7 mouse cellular contexts compared by ENCODE assay signal in genomic region chr14:31387301-31387981, GRCm38 (mm10). TPM values are rescaled to one million over a fixed set of nuclear protein-coding genes. Genes with fewer than 3 reads are reported as not detected.
A peak's percentile ranks its signal among the peaks of the same experiment; 100 is the strongest.
DNase-seq lines count a peak whose midpoint lies in the region; ATAC-seq and TF ChIP-seq lines count a peak whose summit lies in the region.

No protein-coding gene starts in this region.

- TF ChIP-seq CTCF in hindbrain, postnatal 0 days (IDR thresholded peaks at IDR 0.05; ENCODE audit: low read depth): no peak

- peaks cover 8% of the 10 kb centered on the region for H3K36me3 ChIP-seq in kidney, embryonic 15.5 days
- H3K36me3 ChIP-seq in hindbrain, postnatal 0 days (ENCODE audit: insufficient read depth, low read length): no peaks in the 10 kb centered on the region
- no peaks in the 10 kb centered on the region; the same call in 1 of the 2 replicates for H3K36me3 ChIP-seq in forebrain, embryonic 12.5 days (replicated peaks)

- H3K27ac ChIP-seq in kidney, embryonic 15.5 days: no peak overlapping the region
- H3K27ac ChIP-seq in hindbrain, postnatal 0 days: 0 out of 2 replicates have a peak overlapping the region, but pooled peaks have one; percentile 8
- no peak overlapping the region for H3K27ac ChIP-seq in forebrain, embryonic 12.5 days

- no peak overlapping the region for H3K4me3 ChIP-seq in kidney, embryonic 15.5 days (replicated peaks)
- H3K4me3 ChIP-seq in hindbrain, postnatal 0 days (ENCODE audit: low read length): no peak overlapping the region
- no peak overlapping the region for H3K4me3 ChIP-seq in forebrain, embryonic 12.5 days (replicated peaks)

- DNase-seq in kidney, postnatal 10 days: peak; percentile 44
- peak; percentile 78 for DNase-seq in brain, adult 2 months (ENCODE audit: low read depth, low spot score)
- no peak for DNase-seq in hindbrain, postnatal 0 days (ENCODE audit: low spot score)
- no peak for DNase-seq in embryo, embryonic 9.5 days (ENCODE audit: extremely low spot score)

- WGBS in kidney, embryonic 15.5 days: 71% methylated on average over 11 of the region's 11 CpGs
- 54% methylated on average over 11 of the region's 11 CpGs for WGBS in hindbrain, postnatal 0 days
- 86% methylated on average over 11 of the region's 11 CpGs for WGBS in forebrain, embryonic 12.5 days

- no peak overlapping the region for H3K4me2 ChIP-seq in kidney, embryonic 15.5 days
- H3K4me2 ChIP-seq in hindbrain, postnatal 0 days (ENCODE audit: low read depth, low read length): no peak overlapping the region
- H3K4me2 ChIP-seq in forebrain, embryonic 12.5 days: no peak overlapping the region

- no peak for ATAC-seq in kidney, embryonic 15.5 days (replicated peaks; ENCODE audit: low FRiP score)
- peak; percentile 72 for ATAC-seq in CD4-positive, CD25-positive, alpha-beta regulatory T cell, adult 4 months
- no peak for ATAC-seq in hindbrain, postnatal 0 days
- no peak for ATAC-seq in forebrain, embryonic 12.5 days (ENCODE audit: low FRiP score)

- no peaks in the 10 kb centered on the region for H3K27me3 ChIP-seq in kidney, embryonic 15.5 days
- H3K27me3 ChIP-seq in hindbrain, postnatal 0 days (ENCODE audit: insufficient read depth, low read length): no peaks in the 10 kb centered on the region
- H3K27me3 ChIP-seq in forebrain, embryonic 12.5 days: no peaks in the 10 kb centered on the region

- H3K9ac ChIP-seq in kidney, embryonic 15.5 days: no peak overlapping the region
- no peak overlapping the region for H3K9ac ChIP-seq in hindbrain, postnatal 0 days (replicated peaks; ENCODE audit: low read length)
- H3K9ac ChIP-seq in forebrain, embryonic 12.5 days: no peak overlapping the region

- H3K4me1 ChIP-seq in kidney, embryonic 15.5 days: peaks cover 41% of the 10 kb centered on the region
- peaks cover 16% of the 10 kb centered on the region; the same call in 1 of the 2 replicates for H3K4me1 ChIP-seq in hindbrain, postnatal 0 days (ENCODE audit: insufficient read depth, low read length)
- peaks cover 8% of the 10 kb centered on the region; the same call in 1 of the 2 replicates for H3K4me1 ChIP-seq in forebrain, embryonic 12.5 days

- no peaks in the 10 kb centered on the region for H3K9me3 ChIP-seq in kidney, embryonic 15.5 days (replicated peaks)
- no peaks in the 10 kb centered on the region for H3K9me3 ChIP-seq in hindbrain, postnatal 0 days (ENCODE audit: low read length)
- H3K9me3 ChIP-seq in forebrain, embryonic 12.5 days: no peaks in the 10 kb centered on the region

RNA-seq across cellular contexts. Expression of gene Sh3bp5, which starts 48.4 kb away (rescaled TPM):
- 30.2 and 33.1 TPM in 2 replicates for polyA plus RNA-seq in kidney, embryonic 15.5 days (2015; fragmentation: Nextera tagmentation; extraction: Ambion mirVana)
- 10 to 100 TPM; 15.4 to 16.8 TPM for polyA plus RNA-seq in CD4-positive, CD25-positive, alpha-beta regulatory T cell, adult 4 months (2017; shearing (Covaris generic))
- 41.6 and 53.9 TPM in 2 replicates for total RNA-seq in hindbrain, postnatal 0 days (2014; rRNA removed)
- polyA plus RNA-seq in hindbrain, postnatal 0 days (2015; fragmentation: Nextera tagmentation; extraction: Ambion mirVana): 127 and 149 TPM in 2 replicates
- 37.7 and 39.1 TPM in 2 replicates for polyA plus RNA-seq in forebrain, embryonic 12.5 days (2016; fragmentation: Nextera tagmentation; extraction: Ambion mirVana)

RNA-seq across cellular contexts. Expression of gene Capn7, which starts 51.0 kb away (rescaled TPM):
- polyA plus RNA-seq in kidney, embryonic 15.5 days (2015; fragmentation: Nextera tagmentation; extraction: Ambion mirVana): 43.6 and 44.4 TPM in 2 replicates
- polyA plus RNA-seq in CD4-positive, CD25-positive, alpha-beta regulatory T cell, adult 4 months (2017; shearing (Covaris generic)): 10 to 100 TPM; 16.0 to 18.3 TPM
- 46.8 and 48.2 TPM in 2 replicates for total RNA-seq in hindbrain, postnatal 0 days (2014; rRNA removed)
- 50.4 and 50.5 TPM in 2 replicates for polyA plus RNA-seq in hindbrain, postnatal 0 days (2015; fragmentation: Nextera tagmentation; extraction: Ambion mirVana)
- 46.8 and 47.5 TPM in 2 replicates for polyA plus RNA-seq in forebrain, embryonic 12.5 days (2016; fragmentation: Nextera tagmentation; extraction: Ambion mirVana)

Comparison
In these comparisons a context has a peak if more than half of its experiments do, and no peak if none do; other contexts are left out.
1. DNase-seq: peak in kidney, postnatal 10 days (single experiment) and brain, adult 2 months (single experiment); none in hindbrain, postnatal 0 days (single experiment) and embryo, embryonic 9.5 days (single experiment).